Mouse (Mus musculus): ENCODE measurements around the gene Cdc42bpa.

DNA sequence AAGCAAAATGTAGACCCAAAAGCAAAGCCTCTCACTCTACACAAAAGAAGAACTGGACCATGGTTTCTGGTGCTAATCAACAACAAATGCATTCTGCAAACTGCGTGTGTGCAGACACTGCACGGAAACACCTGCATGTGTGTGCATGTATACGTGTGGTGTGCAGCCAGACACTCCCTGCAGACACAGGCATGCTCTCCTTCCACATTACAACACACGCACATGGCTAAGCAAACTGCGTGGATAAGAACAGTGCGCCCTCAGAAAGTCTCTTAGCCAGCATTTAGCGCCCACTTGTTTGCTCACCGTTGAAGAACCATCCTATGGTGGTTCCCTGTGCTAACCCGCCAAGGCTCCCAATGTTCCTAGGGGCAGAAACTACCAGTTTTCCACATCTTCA, 233.8 kb downstream of the Cdc42bpa start:
- TF ChIP-seq CTCF (IDR thresholded peaks at IDR 0.05; ENCODE audit: insufficient read depth, low read depth, low read length) = no peak
- no peak for TF ChIP-seq POLR2A (IDR thresholded peaks at IDR 0.05; ENCODE audit: insufficient read depth, low read depth, low read length)

Data from olfactory bulb, adult 2 months (tissue).